Comparison of ENCODE assay signal across 12 mouse cellular contexts in the genomic region with DNA sequence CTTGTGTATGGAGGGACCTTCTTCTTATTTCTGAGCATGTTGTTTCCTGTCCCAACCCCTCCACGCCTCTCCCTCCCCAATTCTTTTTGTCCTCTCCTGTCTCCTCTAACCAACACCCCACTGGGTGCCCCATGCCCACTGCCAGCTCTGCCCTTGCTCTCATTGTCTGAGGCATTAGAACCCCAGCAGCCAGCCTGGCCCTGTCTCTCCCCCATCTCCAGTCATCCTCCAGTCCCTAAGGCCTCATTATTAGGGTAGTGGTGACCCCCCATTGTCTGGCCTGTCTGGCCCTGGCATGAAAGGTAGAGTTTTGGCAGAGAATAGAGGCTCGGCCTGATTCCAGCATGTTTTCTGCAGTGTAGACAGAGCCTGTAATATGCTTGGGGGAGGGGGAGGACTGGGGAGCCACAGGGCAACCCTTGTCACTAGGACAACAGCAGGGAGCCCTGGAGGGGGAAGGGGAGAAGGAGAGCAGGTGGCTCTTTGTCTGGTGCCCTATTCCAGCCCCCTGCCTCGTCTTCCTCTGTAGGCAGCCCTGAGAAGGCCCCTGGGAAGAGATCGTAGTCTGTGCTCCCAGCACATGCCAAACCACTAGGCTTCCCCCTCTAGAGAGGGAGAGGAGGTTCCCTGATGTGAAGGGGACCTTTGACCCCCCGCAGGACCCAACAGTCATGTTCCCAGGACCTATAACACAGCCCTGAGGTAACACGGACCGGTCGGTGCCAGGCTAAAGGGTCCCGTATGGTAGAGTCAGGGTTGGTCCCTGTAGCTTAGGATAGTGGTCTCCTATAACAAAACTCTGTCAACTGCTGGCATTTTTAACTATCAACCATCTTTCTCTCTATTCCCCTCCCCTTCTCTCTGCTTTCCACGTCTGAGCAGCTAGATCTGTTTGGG. TPM values are rescaled to one million over a fixed set of nuclear protein-coding genes. Genes with fewer than 3 reads are reported as not detected.
DNase-seq lines count a peak whose midpoint lies in the region; ATAC-seq lines count a peak whose summit lies in the region.
"Had no signal": no experiment of that assay in that cellular context is flagged by ENCODE, and none has a peak within 500 bp of the region (broad histone marks: within the 10 kb centered on the region; RNA-seq: fewer than 3 reads in every experiment).

No protein-coding gene starts in this region.

- H3K9me3 ChIP-seq in hindbrain, embryonic 10.5 days = no peaks in the 10 kb centered on the region
- H3K9me3 ChIP-seq in midbrain, embryonic 15.5 days = no peaks in the 10 kb centered on the region

- peak; percentile 87 for ATAC-seq in midbrain, embryonic 15.5 days (replicated peaks)
- ATAC-seq: activated CD4-positive, CD25-positive, alpha-beta regulatory T cell, adult 4 months had no signal

- WGBS in hindbrain, embryonic 10.5 days = 36% methylated on average over 10 of the region's 10 CpGs
- 25% methylated on average over 10 of the region's 10 CpGs for WGBS in midbrain, embryonic 15.5 days

- peak overlapping the region; percentile 90 for H3K27ac ChIP-seq in hindbrain, embryonic 10.5 days
- H3K27ac ChIP-seq in midbrain, embryonic 15.5 days = peak overlapping the region; percentile 66

- H3K4me1 ChIP-seq in hindbrain, embryonic 10.5 days (replicated peaks) = peaks cover 74% of the 10 kb centered on the region
- H3K4me1 ChIP-seq in midbrain, embryonic 15.5 days = peaks cover 33% of the 10 kb centered on the region

- H3K36me3 ChIP-seq in hindbrain, embryonic 10.5 days = 0 out of 2 replicates have a peak, but pooled peaks cover 3% of the 10 kb centered on the region
- H3K36me3 ChIP-seq in midbrain, embryonic 15.5 days (replicated peaks) = no peaks in the 10 kb centered on the region

- peak; percentile 10 for DNase-seq in cerebellum, adult 8-10 months
- peak; percentile 44 to 49 for DNase-seq in cerebellum, postnatal 36 days
- peak; percentile 55 for DNase-seq in hindbrain, embryonic 10.5 days (ENCODE audit: low spot score)
- no peak for DNase-seq in testis, postnatal 14 days (ENCODE audit: low spot score)
- DNase-seq in spleen, adult 12 weeks (ENCODE audit: low spot score) = no peak
- DNase-seq in thymus, postnatal 25 days = no peak
- DNase-seq in kidney, adult 11 months = no peak
- DNase-seq: heart, postnatal 4 days; thymus, adult 18-20 months had no signal

- no peak overlapping the region for H3K9ac ChIP-seq in midbrain, embryonic 15.5 days

- no peak overlapping the region for H3K4me2 ChIP-seq in midbrain, embryonic 15.5 days

- no peak overlapping the region for H3K4me3 ChIP-seq in hindbrain, embryonic 10.5 days
- H3K4me3 ChIP-seq in midbrain, embryonic 15.5 days = no peak overlapping the region
- H3K4me3 ChIP-seq: erythroblast, embryonic 14.5 days had no signal

- H3K27me3 ChIP-seq in hindbrain, embryonic 10.5 days (ENCODE audit: insufficient read depth, poor library complexity, severe bottlenecking) = no peaks in the 10 kb centered on the region
- no peaks in the 10 kb centered on the region for H3K27me3 ChIP-seq in midbrain, embryonic 15.5 days (replicated peaks)

RNA-seq across cellular contexts. Expression of gene Rhbdl3, which starts 15.3 kb away (rescaled TPM):
- polyA plus RNA-seq in hindbrain, embryonic 10.5 days (2016; fragmentation: Nextera tagmentation; extraction: Ambion mirVana) = 10.2 and 18.0 TPM in 2 replicates
- 9.2 and 10.8 TPM in 2 replicates for polyA plus RNA-seq in midbrain, embryonic 15.5 days (2015; fragmentation: Nextera tagmentation; extraction: Ambion mirVana)
- polyA plus RNA-seq: erythroblast, embryonic 14.5 days had no signal

Comparison
In these comparisons a context has a peak if more than half of its experiments do, and no peak if none do; other contexts are left out.
1. DNase-seq: peak in cerebellum, adult 8-10 months (single experiment), cerebellum, postnatal 36 days (2 of 2) and hindbrain, embryonic 10.5 days (single experiment); none in testis, postnatal 14 days (single experiment), spleen, adult 12 weeks (single experiment), thymus, postnatal 25 days (single experiment) and kidney, adult 11 months (single experiment).